Mouse (Mus musculus): ENCODE measurements at regions not wholly inside any gene's neighbourhood (a gene's known extent, or its start where the extent isn't known, plus 50 kb on each side); places are given as distances from the start of the nearest gene placed in this dataset.

DNA sequence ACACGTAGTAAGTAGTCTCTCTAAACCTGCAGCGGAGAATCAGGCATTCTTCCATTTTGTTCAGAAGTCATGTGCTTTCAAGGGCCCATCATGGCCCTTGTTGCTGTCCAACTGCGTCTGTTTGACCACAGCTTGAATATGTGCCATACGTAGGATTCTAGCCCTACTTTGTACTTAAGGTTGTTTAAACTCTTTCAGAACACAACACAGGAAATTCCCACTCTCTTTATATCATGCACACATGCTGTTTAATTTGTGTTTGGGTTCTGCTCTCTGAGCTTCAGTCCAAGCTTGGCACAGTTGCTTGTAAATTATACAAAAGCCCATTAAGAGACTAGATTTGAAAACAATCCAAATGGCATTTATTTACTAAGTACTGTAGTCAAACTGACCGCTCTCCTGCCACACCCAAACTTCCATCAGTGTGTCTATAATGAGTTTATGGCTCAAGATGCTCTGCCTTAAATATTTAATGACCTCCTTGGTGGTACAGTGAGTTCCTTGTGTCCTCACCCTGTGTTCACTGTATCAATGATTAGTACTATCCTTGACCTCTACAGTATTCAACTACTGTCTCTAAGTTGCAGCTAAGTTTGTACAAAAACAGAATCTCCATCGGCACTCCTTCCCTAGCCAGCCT, 76.4 kb upstream of the 4933415F23Rik start:
- no peak for TF ChIP-seq GATA4 (IDR thresholded peaks at IDR 0.05; ENCODE audit: insufficient replicate concordance, low read length)

- no peak for TF ChIP-seq GATA4 (IDR thresholded peaks at IDR 0.05; ENCODE audit: insufficient replicate concordance, low read length)
Measured at GRCm38 (mm10) chr1:23174022-23174421, 72.0 kb upstream of the 4933415F23Rik start.

- TF ChIP-seq GATA4 (IDR thresholded peaks at IDR 0.05; ENCODE audit: insufficient replicate concordance, low read length), result no peak
Measured at GRCm38 (mm10) chr1:23173054-23173802, 71.2 kb upstream of the 4933415F23Rik start.

DNA sequence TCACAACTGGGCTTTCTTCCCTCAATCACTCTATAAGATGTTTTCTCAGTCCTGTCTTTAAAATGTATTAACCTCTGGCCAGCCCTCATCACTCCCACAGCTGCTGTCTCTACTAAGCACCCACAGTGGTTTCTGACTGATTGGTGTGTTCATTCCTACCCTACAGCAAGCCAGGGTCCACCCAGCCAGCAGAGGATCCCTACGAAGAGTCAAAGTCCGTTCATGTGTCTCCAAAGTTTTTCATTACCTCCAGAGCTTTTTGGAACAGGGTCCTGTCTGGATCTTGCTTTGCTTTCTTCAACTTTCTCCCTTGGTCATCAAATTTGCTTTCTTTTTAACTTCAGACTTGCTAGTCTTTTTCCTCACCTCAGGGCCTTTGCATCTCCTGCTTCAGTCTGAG, 69.3 kb upstream of the 4933415F23Rik start:
- TF ChIP-seq GATA4 (IDR thresholded peaks at IDR 0.05; ENCODE audit: insufficient replicate concordance, low read length), result no peak

DNA sequence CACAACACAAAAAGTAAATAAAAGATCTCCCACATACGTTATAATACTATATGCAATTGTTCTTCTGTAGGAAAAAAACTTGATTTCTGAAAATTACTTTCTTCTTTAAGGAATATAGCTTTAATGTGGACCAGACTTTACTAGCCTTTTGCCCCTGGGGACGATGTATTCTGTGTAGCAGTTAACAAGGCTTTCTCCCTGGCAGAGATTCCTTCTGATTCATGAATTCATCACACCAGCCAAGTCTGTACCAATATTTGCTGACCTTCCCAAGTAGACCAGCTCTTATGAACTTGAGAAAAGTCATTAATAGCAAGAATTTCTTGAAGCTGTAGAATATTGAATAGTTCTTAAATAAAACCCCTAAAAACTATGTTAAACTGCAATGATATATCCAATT, 68.7 kb upstream of the 4933415F23Rik start:
- TF ChIP-seq GATA4 (IDR thresholded peaks at IDR 0.05; ENCODE audit: insufficient replicate concordance, low read length), result no peak

DNA sequence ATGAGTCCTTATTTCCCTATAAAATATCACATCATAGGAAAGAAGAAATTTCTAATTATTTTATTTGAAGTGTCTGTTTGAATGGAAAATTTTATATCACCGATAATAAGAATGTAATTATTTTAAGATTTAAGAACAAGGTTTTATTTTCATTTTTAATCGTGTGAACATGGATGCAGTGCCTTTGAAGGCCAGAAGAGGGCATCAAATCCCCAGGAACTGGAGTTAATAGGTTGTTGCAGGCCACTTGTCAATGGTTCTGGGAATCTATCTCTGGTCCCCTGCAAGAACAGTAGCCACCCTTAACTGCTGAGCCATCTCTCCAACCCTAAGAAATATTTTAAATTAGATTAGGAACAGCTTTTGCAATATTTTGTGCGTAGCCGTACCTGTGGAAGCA, 66.5 kb upstream of the 4933415F23Rik start:
- no peak for TF ChIP-seq GATA4 (IDR thresholded peaks at IDR 0.05; ENCODE audit: insufficient replicate concordance, low read length)

- no peak for TF ChIP-seq GATA4 (IDR thresholded peaks at IDR 0.05; ENCODE audit: insufficient replicate concordance, low read length)
Measured at GRCm38 (mm10) chr1:23163371-23163935, 61.4 kb upstream of the 4933415F23Rik start.

DNA sequence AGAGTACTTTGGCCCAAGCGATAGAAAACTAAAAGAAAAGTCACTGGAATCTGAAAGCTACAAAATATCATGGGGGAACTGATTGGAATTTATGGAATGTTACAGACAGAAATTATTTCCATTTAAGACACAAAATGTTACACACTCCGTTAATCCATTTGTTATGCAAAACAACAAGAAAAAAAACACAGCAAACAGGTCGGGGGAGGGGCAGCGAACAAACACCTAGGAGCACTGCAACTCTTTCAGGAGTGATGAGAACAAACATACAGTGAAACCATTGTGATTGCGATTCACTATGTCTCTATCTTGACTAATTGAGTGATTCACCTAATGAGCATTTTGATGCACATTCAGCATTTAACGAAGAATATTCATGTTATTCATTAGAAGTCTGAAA, 60.7 kb upstream of the 4933415F23Rik start:
- TF ChIP-seq GATA4 (IDR thresholded peaks at IDR 0.05; ENCODE audit: insufficient replicate concordance, low read length), result no peak
